Mouse (Mus musculus): ENCODE measurements around the gene Hilpda. TPM values are rescaled to one million over a fixed set of nuclear protein-coding genes. Genes with fewer than 3 reads are reported as not detected.

Hilpda gene
- total RNA-seq, 2 experiments from 2014 or later: 2.4 to 3.7 TPM

DNA sequence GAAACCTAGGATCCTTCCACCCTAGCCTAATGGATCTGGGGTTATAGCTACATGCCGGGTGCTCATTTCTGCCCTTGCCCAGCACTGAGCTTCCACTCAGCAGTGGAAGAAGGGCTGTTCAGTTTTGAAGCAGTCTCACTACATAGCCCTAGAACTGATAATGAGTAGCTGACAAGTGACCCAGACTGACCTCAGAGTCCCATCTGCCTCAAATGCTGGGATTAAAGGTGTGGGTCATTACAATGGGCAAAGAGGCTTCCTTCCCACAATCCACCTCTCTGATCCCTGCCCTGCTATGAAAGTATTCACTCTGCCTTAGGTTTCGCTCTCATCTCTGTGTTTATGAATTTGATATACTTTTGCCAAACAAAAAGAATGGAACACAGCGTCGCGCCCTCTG is 4.5 kb downstream of the Hilpda start:
- no peak for DNase-seq (ENCODE audit: low spot score)

DNA sequence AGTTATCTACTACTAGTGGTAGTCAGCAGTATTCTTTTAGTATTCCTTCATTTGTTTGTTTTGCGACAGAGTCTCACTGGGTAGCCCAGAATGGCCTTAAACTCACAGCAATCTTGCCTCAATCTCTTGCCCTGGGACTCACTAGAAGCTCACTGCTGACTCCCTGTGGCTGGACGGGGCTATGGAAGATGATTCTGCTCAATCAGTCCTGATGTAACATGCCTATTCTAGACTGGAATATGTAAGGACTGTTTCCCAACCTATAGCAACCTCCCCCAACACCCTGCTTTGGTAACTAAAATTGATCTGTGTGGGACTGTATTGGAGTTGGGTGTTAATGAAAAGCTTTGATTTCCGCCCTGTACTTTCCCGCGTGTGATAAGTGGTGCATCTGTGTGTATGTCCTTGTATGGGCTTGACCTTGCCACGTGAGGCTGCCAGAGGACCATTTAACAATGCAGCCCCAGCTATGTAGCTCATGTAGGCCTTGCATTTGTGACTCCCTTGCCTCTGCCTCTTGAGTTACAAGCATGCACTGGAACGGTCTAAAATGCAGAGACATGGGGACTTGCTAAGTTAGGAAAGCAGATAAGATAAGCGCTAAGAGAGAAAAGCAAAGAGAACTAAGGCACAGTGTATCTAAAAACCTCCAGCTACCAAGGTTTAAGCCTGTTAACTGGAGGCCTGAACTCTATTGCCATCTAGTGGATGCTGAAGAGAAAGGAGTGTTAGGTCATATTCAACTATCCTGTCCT is 6.4 kb downstream of the Hilpda start:
- DNase-seq (ENCODE audit: low spot score): peak; percentile 59

DNA sequence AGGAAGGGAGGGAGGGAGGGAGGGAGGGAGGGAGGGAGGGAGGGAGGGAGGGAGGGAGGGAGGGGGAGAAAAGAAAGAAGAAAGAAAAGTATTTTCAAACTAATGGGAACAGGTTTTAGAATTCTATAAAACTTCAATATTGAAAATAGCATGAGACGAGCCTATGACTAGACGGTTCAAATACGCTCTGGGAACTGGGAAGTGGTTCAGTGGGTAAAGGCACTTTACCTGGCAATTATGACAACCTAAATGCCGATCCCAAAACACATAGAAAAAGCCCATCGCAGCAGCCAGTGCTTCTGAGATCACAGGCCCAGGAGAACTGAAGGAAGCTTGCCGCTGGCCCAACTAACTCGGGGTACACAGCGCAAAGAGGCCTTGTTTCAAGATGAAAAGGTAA is 7.0 kb downstream of the Hilpda start, which contains the start of gene Fam71f2:
Fam71f2 (plus strand) TSS at position 301 of the 400 bp plus-strand sequence.
- no peak for DNase-seq (ENCODE audit: low spot score)

DNA sequence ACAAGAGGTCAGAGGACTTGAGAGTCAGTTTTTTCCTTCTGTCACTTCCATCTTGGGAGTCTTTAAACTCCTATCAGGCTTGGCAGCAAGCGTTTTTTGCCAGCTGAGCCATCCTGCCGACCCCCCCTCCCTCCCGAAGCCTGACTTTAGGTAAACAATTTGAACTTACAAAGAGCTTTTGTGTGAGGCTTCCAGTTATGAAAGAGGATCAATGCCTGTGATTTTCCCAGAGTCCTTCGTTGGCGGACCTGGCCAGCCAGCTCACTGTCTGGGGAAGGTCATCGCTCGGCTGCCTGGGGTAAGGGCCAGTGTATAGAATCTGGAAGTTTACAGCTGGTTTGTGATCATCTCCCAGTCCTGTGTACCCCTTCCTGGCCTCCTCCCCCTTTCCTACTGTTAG is 8.4 kb downstream of the Hilpda start:
- no peak for DNase-seq (ENCODE audit: low spot score)

DNA sequence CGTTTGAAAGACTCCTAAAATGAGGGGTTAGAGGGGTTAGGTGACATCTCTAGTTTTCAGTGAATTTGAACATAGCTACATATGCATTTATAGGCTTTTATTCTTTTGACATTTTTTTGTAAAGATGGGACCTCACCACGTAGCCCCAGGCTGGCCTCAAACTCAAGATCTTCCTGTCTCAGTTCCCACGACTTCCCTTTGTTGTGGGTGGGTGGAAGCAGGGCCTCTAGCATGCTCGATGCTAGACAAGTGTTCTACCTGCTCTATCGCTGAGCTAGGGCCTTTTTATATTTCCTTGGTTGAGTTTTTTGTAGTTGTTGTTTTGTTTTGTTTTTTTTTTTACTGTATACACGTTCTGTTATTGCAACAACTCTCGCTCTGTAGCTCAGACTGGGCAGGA is 14.6 kb downstream of the Hilpda start:
- no peak for DNase-seq (ENCODE audit: low spot score)

DNA sequence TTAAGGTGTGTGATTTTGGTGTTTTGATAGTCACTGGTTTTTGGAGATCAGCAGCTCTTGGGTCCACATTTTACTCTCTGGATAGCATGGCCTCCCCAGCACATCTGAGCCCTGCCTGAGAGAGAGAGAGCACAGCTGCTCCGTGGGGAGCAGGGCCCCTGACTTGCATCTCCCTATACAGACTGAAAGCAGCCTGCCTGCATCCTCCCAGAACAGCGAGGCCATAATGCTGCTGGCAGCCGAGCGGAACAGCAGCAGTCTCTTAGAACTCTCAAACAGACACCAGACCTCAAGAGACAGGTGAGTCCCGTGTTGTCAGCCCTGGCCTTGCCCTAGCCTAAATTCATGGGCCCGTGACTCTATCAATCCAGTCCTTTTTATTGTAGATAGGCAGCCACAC is 15.2 kb downstream of the Hilpda start:
- DNase-seq (ENCODE audit: low spot score): no peak

DNA sequence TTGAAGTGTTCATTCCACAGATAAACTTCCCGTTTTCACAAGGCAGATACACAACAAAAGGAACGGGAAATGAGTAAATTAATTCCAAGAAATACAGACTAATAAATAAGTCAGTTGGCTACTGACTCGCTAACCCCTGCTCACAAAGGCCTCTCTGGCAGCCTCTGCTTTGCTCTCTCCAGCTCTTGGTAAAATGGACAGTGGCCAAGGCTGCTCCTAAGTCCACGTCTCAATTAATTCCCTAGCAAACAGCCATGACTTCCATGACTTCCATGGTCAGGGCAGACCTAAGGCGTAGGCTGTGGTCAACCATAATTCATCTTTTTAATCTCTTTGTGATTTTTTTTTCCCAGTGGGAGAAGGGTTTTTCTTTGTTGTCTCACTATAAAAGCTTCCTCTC is 15.7 kb downstream of the Hilpda start:
- peak; percentile 8 for DNase-seq (ENCODE audit: low spot score)

DNA sequence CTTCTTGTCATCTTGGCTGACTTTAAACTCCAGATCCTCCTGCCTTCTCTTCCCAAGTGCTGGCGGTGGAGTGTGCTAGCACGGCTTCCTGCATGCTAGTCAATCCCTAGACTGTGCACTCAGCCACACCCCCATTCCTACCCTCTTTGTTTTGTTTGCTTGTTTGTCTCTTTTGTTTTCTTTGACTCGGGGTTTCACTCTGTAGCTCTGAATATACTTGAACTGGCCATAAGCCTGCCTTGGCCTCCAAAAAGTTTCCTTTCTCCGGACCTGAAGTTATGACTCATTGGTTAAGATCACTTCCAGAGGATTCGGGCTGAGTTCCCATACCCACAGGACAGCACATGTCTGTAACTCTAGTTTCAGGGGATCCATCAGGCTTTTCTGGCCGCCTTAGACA is 16.4 kb downstream of the Hilpda start:
- no peak for DNase-seq (ENCODE audit: low spot score)

DNA sequence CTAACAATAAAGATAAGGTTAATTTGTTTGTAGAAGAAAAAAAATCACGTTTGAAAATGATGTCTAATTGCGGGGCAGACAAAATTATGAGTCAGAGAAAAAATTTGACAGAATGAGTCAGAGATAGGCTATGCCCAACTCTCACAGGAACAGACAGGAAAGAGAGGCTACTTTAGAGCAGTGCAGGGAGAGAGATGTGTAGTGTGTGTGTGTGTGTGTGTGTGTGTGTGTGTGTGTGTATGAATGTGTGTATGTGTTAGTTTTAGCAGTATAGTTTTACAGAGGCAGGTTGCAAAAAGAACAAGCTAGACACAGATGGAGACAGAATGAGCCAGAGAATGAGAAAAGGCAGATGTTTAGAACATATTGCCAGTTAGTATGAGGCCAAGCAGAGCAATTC is 26.8 kb downstream of the Hilpda start:
- no peak for DNase-seq (ENCODE audit: low spot score)

DNA sequence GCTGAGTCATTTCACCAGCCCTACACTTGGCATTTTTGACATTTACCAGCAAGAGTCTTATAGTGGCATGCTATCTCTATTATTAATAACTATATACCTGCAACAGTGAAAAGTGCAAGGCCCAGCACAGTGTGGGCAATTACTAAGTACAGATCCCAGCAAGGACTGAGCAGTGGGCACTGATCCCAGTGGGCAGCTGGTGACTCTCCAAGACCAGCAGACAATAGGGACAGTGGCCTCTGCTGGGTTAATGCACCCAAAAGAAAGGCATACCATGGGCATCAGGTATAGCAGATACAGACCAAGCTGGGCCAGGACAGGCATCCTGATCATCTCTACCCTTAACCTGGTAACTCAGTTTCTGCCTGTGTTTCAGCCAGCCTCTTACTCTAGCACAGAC is 31.0 kb downstream of the Hilpda start:
- no peak for DNase-seq (ENCODE audit: low spot score)

DNA sequence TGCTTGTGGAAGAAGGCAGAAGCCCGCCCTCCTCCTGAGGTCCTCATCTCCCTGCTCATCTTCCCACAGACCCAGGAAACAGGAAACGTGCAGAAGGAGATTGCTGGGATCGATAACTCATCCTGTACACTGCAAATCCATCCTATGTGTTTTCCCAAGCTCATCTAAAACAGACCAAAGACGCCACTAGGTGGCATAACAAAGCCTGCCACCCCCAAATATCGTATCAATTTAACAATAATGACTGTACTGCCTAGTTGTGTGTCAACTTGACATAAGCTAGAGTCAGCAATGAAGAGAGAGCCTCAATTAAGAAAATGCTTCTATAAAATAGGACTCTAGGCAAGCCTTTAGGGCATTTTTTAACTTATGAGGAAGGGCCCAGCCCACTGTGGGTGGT is 31.4 kb downstream of the Hilpda start:
- no peak for DNase-seq (ENCODE audit: low spot score)

DNA sequence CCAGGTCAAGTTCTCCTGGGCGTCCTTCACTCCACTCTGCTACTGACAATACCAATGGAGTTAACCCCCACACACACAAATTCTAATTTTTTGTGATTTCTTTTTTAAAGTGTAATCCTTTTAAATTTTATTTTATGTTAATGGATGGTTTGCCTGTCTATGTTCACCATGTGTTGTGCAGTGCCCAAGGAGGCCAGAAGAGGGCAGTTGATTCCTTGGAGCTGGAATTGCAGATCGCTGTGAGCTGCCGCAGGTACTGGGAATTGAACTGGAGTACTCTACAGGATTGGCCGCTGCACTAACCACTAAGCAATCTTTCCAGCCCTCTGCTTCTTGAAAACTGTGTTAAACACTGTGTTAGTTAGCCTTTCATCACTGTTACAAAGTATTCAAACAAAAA is 33.2 kb downstream of the Hilpda start:
- no peak for DNase-seq (ENCODE audit: low spot score)

DNA sequence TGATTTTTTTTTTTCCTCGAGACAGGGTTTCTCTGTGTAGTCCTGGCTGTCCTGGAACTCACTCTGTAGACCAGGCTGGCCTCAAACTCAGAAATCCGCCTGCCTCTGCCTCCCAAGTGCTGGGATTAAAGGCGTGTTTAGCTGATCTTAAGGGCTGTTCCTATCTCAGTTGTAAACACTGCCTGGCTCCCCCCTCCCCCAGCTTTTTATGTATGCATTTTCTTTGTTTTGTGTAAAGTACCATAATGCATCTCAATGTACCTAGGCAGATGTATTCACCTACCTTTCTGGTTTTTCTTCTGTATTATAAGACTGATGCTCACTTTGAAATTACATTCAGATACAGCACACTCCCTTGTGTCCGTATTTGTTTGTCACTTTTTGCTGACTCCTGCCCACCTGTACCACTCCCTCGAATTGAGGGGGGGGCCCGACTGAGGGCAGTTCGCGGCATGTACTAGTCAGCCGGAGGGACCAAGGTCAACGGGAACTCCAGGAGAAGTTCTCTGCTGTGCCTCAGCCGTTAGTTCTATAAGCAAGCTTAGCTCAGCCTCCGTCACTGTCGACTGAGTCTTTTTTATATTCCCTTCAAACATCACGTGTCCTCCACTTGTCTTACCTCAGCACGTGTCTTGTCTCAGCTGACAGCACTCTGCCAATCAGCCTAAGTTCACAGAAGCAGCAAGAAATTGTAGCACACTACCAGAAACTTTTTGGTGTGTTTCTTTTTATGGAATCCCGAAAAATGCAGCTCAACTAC is 36.7 kb downstream of the Hilpda start:
- DNase-seq (ENCODE audit: low spot score): no peak

DNA sequence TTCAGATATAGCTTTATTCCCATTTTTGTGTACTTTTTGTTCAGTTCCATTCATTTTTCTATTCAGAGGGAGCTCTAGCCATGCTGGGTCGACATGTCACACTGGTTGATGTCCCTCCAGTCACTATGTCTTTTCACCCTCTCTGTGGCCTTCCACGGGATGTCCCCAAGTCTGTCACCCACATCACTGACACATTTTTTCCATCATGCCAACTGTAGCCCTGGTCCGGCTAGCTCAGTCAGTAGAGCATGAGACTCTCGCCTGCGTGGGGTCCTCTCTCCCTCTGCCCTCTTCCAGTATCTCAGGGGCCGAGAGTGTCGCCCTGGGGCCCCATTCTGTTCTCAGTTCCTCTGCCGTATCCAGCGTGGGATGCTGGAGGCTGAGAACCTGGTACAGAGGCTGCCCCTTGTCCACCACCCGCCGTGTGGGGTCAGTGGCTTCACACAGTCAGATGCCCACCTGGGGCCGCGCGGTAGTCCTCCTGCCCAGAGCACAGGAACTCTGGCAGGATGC is 41.5 kb downstream of the Hilpda start:
- DNase-seq (ENCODE audit: low spot score): no peak

DNA sequence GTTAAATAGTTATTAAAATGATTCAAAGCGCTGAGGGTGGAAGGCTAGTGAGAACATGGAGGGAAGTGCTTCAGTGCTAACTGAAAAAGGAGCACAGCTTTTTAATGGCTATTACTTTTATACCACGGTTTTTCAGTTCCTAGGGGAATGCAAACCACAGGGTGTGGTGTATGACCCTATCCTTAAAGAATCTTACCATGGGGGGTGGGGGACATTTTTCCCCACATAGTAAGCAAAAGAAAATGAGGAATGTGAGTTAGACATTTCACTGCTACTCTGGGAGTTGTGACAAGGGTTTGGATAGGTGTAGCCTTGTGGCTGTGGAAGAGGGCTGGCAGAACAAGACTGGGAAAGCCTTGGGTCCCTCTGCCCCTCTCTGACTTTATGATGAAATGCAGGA is 45.0 kb downstream of the Hilpda start:
- no peak for DNase-seq (ENCODE audit: low spot score)

DNA sequence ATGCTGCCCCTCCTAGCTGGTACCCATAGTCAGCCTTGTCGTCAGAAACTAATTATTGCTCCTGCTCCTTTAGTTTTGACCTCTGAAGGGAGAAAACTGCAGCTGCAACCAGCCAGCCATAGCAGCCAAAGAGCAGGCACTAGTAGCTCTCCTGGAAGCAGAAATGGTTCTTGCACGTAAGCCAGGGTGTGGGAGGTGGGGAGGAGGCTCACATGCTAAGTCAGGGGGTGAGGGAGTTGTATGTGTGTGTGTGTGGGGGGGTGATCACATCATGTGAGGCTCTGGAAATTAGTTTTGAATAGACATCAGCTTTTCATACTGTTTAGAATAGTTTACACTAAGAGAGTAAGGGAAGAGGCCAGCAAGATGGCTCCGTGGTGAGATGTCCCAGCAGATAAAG is 45.7 kb downstream of the Hilpda start:
- no peak for DNase-seq (ENCODE audit: low spot score)

DNA sequence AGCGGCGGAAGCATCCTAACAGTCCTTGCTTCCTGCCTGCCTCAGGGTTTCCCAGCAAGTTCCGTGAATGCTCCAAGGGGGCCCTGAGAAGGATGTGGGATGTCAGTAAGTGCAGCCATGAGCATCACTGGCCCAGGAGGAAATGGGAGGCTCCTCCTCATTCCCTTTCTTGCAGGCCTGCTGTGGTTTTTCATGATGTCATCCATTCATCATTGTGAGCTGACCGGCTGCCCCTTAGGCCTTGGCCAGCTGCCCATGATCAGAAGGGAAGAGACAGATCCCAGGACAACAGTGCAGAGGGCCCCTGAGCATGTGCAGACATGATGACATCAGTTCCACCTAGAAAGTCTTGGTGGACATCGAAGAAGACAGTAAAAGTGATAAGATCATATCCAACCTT is 46.6 kb downstream of the Hilpda start, which contains the start of gene Fam71f1:
Fam71f1 (plus strand) TSS at position 262 of the 400 bp plus-strand sequence.
- DNase-seq (ENCODE audit: low spot score): peak; percentile 3

DNA sequence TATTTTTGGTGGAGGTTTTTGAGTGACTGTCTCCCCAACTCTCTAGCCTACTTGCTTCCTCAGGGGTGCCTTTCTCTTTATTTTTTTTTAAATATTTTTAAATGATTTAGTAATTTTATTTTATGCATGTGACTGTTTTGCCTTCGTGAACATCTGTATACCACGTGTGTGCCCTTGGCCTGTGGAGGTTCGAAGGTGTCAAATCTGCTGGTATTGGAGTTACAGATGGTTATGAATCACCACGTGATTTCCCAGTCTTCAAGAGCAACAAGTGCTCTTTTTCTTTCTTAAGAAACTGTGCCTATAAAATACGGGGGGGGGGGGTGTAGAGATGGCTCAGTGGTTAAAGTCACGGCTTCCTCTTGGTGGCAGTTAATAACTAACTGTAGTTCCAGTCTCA is 49.3 kb downstream of the Hilpda start:
- DNase-seq (ENCODE audit: low spot score): no peak

DNA sequence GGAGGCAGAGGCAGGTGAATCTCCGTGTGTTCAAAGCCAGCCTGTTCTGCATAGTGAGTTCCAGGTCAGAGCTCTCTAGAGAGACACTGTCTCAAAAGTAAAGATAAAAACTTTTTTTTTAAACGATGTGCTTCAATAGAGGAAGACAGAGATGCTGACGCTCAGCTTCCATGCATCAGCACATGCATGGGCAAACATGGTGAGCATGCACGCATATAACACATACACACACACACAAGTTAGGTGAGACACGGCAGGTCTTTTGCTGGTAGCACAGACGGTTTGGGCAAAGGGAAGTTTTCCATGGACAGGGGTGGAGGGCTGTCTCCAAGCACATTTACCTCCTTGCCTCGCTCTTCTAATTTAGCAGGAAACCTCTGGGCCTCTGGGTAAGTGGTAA is 49.9 kb downstream of the Hilpda start:
- no peak for DNase-seq (ENCODE audit: low spot score)

DNA sequence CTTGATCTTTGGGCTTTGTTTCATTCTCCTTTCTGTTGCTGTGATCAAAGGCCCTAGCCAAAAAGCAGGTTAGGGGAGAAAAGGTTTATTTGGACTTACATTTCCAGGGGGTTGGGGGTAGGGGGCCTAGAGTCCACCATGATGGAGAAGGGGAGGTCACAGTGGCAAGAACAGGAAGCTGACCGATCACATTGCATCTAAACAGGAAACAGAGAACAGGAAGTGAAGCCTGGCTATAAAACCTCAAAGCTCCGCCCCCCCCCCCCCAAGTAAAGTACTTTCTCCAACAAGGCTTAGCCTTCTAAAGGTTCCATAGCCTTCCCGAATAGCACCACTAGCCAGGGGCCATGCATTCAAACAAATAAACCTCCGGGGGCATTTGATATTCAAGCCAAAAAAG is 50.4 kb downstream of the Hilpda start:
- no peak for DNase-seq (ENCODE audit: low spot score)

Measured in gastrocnemius, adult 18-20 months (tissue).